Mouse (Mus musculus): ENCODE results near the gene Scd3. TPM values are rescaled to one million over a fixed set of nuclear protein-coding genes. Genes with fewer than 3 reads are reported as not detected.
A peak's percentile ranks its signal among the peaks of the same experiment; 100 is the strongest.
"Not testable (repeated sequence)": the region's sequence is repeated elsewhere in the genome, so short reads cannot be mapped to it uniquely, and the experiment has no call there.

Scd3 gene
- polyA plus RNA-seq, 1 experiment from 2014 or later, result not detected

DNA sequence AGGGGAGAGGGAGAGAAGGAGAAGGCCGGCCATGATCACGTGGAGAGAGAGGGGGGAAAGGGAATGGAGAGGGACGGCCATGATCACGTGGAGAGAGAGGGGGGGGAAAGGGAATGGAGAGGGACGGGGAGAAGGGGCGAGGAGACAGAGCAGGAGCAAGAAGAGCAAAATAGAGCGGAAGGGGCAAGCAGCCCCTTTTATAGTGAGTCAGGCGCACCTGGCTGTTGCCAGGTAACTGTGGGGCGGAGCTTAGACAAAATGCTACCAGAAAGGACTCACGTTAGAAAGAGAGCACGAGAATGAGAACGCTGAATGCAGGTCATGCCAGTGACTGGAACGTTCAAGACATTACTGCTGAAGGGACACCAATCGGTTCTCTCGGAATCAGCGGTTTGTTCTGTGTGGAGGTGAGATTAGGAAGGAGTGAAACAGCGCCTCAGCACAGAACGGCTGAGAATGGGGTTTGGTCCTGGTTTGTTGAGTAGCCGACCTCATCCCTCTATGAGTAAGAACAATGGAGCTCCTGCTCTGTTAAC is 34.5 kb downstream of the Scd3 start:
- no peaks in the 10 kb centered on the region for H3K9me3 ChIP-seq (replicated peaks)

DNA sequence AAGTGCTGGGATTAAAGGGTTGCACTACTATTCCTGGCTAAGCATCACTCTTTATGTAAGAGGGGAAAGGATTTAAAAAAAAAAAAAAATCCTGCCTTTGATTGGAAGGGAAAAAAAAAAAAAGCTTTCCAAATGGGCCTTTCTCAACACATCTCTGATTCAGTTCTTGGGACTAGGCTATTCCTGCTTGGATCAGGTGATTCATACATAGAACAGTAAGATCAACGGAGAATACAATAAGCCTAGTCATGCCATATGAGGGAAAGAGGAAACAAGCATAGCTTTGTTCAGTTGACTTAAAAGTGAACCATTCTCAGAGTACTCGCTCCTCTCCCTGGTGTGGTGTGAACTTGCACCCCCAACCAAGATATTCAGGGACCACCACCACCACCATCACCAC is 35.8 kb downstream of the Scd3 start:
- no peak for ATAC-seq (ENCODE audit: insufficient number of reproducible peaks, low FRiP score)
- Histone ChIP-seq H3K9me3 (replicated peaks) (no peaks in the 10 kb centered on the region), H3K36me3 (no peaks in the 10 kb centered on the region), H3K9ac (no peak overlapping the region), H3K4me1 (replicated peaks) (no peaks in the 10 kb centered on the region; the same call in 1 of the 2 replicates), H3K4me2 (no peak overlapping the region), H3K27ac (ENCODE audit: poor library complexity, severe bottlenecking) (no peak overlapping the region), H3K27me3 (replicated peaks) (peaks cover 7% of the 10 kb centered on the region), H3K4me3 (no peak overlapping the region)
- 72% methylated on average over 2 of the region's 2 CpGs for WGBS

More for the DNA sequence above, 34.5 kb downstream of the Scd3 start:
- H3K4me3 ChIP-seq, result peak overlapping the region; percentile 27
- H3K4me1 ChIP-seq (replicated peaks), result no peaks in the 10 kb centered on the region; the same call in 1 of the 2 replicates
- H3K27ac ChIP-seq (ENCODE audit: poor library complexity, severe bottlenecking), result no peak overlapping the region
- H3K9ac ChIP-seq, result no peak overlapping the region
- no peak for ATAC-seq (ENCODE audit: insufficient number of reproducible peaks, low FRiP score)
- peak overlapping the region; percentile 65 for H3K4me2 ChIP-seq
- WGBS, result 12% methylated on average over 19 of the region's 19 CpGs
- H3K27me3 ChIP-seq (replicated peaks), result peaks cover 6% of the 10 kb centered on the region; the same call in 1 of the 2 replicates
- no peaks in the 10 kb centered on the region for H3K36me3 ChIP-seq

DNA sequence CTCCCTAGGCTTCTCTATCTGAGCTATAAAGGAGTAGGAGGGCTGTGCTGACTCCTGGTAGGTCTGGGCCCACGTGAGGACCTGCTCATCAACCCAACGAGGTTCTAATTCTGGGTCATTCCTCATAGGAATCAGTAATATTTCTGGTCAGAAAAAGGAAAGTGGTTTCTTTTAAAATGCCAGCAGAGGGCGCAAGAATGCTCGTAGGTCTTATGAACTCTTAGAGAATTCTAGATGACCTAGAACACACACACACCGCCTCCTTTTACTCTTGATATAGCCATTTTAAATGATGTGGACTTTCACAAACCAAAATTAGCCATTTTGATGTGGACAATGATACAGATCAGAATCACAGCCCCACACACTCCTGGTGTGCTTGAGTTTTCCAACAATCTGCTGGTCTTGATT is 42.7 kb downstream of the Scd3 start:
- H3K4me2 ChIP-seq, result peak overlapping the region; percentile 82
- H3K27ac ChIP-seq (ENCODE audit: poor library complexity, severe bottlenecking), result no peak overlapping the region
- no peaks in the 10 kb centered on the region for H3K36me3 ChIP-seq
- no peak overlapping the region for H3K4me3 ChIP-seq
- 10% methylated on average over 5 of the region's 5 CpGs for WGBS
- H3K4me1 ChIP-seq (replicated peaks), result peaks cover 24% of the 10 kb centered on the region
- no peaks in the 10 kb centered on the region for H3K9me3 ChIP-seq (replicated peaks)
- H3K27me3 ChIP-seq (replicated peaks), result peaks cover 4% of the 10 kb centered on the region; the same call in 1 of the 2 replicates
- no peak overlapping the region for H3K9ac ChIP-seq
- ATAC-seq (ENCODE audit: insufficient number of reproducible peaks, low FRiP score), result no peak

DNA sequence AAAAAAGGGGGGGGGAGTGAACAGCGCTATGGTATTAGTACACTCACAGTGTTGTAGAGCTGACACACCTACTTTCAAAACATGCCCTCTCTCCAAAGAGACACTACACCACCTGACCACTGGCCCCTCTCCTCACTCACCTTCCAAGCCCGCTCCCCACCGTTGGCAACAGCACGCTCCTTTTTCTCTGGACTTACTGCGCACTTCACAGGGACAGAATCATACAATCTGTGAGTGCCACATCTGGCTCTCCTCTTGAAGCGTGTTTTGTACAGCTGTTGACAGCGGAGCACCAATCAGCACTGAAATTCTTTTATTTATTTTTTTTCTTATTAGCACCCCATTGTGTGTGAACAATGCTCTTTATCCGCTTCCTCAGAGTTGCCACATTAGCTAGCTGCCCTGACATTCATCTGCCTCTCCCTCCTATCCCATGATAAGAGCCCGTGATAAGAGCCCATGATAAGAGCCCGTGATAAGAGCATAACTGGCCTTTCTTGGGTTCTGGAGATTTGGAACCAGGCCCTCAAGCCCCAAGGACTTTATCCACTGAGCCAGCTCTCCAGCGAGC is 43.4 kb downstream of the Scd3 start:
- Histone ChIP-seq H3K4me3 (no peak overlapping the region), H3K4me1 (replicated peaks) (peaks cover 24% of the 10 kb centered on the region), H3K27me3 (replicated peaks) (peaks cover 4% of the 10 kb centered on the region; the same call in 1 of the 2 replicates), H3K36me3 (no peaks in the 10 kb centered on the region), H3K27ac (ENCODE audit: poor library complexity, severe bottlenecking) (no peak overlapping the region), H3K4me2 (peak overlapping the region; percentile 82), H3K9ac (no peak overlapping the region), H3K9me3 (replicated peaks) (no peaks in the 10 kb centered on the region)
- 24% methylated on average over 11 of the region's 11 CpGs for WGBS
- ATAC-seq (ENCODE audit: insufficient number of reproducible peaks, low FRiP score), result no peak

DNA sequence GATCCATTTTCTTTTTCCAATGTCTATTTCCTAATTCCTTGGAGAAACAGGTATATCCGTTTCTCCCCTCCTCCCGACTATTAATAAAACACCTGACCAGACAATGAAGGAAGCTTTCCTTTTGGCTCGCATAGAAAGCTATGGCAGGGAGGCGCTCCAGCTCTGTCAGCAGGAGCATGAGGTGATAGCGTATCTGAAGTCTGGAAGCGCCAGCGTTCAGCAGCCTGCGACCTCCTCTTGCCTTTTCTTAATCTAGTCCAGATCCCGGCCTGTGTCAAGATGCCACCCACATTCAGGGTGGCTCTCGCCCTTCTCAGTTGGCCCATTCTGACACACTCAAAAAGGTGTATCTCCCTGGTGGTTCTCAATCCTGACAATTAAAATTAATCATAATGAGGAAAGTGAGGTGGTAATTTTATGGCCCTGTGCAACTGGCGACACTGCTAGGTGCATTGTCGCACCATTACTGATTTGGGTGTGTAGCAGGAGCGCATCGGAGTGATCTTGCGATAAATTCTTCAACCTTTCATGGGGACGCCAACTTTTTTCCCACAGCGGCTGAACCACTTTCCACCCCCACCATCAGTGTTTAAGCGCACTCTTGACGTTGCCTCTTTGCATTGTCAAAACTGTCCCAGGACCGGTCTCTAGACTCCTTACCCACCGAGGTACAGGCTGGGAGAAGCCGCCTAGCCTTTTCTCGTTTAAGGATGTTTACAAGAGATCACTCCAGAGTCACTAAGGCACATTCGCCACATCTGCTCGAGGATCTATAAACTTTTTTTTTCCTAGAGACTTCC is 44.4 kb downstream of the Scd3 start:
- Histone ChIP-seq H3K4me1 (replicated peaks) (peaks cover 24% of the 10 kb centered on the region), H3K9me3 (replicated peaks) (no peaks in the 10 kb centered on the region), H3K36me3 (no peaks in the 10 kb centered on the region), H3K27me3 (replicated peaks) (peaks cover 4% of the 10 kb centered on the region; the same call in 1 of the 2 replicates), H3K4me3 (peak overlapping the region; percentile 50), H3K27ac (ENCODE audit: poor library complexity, severe bottlenecking) (peak overlapping the region; percentile 75), H3K4me2 (peak overlapping the region; percentile 82), H3K9ac (peak overlapping the region; percentile 61)
- peak; percentile 33 for ATAC-seq (ENCODE audit: insufficient number of reproducible peaks, low FRiP score)
- 1% methylated on average over 25 of the region's 25 CpGs for WGBS

DNA sequence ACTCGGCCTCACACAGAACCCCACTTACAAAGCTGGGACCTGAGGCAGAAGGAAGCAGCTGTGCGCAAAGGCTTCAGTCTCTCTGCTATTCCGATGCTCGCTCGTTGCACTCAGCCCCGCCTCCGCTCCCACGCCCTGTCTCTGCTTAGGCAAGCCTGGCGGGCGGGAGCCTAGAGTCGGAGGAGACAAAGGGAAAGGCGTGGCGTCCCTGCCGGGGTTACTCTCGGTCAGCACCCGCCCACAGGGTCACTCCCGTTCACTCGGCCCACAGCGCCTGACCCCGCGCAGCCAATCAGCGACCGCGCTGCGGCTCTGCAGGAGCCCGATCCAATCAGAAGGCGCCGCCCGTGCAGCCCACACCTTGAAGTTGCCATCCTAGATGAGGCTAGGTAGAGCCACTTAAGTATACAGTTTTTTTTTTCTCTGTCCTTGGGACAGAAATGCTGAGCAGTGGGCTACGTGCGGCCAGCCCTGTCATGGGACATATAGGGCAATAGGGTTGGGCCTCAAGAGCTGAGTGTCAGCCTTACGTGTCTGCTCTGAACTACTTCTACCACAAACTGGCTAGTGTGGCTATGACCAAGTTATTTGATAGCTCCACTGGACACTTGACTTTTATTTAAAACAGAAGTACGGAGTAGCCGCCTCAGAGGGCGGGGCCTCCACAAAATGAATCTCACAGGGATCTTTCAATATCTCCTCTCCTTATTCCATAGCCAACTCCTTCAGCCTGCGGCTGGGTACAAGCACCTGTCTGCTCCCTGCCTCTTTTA is 45.2 kb downstream of the Scd3 start:
- no peaks in the 10 kb centered on the region for H3K9me3 ChIP-seq (replicated peaks)
- peak; percentile 99 for ATAC-seq (ENCODE audit: insufficient number of reproducible peaks, low FRiP score)
- H3K27me3 ChIP-seq (replicated peaks), result peaks cover 4% of the 10 kb centered on the region; the same call in 1 of the 2 replicates
- peak overlapping the region; percentile 50 for H3K4me3 ChIP-seq
- peaks cover 24% of the 10 kb centered on the region for H3K4me1 ChIP-seq (replicated peaks)
- H3K9ac ChIP-seq, result peak overlapping the region; percentile 61
- H3K36me3 ChIP-seq, result no peaks in the 10 kb centered on the region
- peak overlapping the region; percentile 82 for H3K4me2 ChIP-seq
- peak overlapping the region; percentile 75 for H3K27ac ChIP-seq (ENCODE audit: poor library complexity, severe bottlenecking)
- WGBS, result 4% methylated on average over 36 of the region's 36 CpGs

DNA sequence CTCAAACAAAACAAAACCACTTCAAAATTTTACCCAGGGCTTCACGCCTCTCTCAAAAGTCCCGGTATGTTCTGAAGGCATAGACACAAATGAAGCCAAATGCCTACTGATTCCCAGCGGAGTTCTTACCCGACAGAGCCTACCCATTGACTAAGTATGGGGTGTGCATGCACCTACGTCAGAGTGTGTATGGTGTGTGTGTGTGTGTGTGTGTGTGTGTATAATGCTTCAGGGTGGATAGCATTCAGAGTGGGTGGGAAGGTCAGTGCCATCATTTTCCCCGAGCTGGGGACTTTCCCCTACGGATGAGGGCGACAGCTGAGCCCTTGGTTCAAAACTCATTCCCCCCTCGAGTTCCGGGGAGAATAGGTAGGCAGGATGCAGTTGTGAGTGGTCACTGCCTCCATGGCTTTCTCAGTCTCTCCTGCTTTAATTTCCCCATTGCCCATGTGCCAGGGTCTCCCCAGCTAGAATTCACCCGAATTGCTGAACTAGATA is 45.8 kb downstream of the Scd3 start:
- peak overlapping the region; percentile 58 for H3K27ac ChIP-seq (ENCODE audit: poor library complexity, severe bottlenecking)
- peaks cover 24% of the 10 kb centered on the region for H3K4me1 ChIP-seq (replicated peaks)
- no peaks in the 10 kb centered on the region for H3K9me3 ChIP-seq (replicated peaks)
- H3K36me3 ChIP-seq, result no peaks in the 10 kb centered on the region
- 0 out of 2 replicates have a peak, but pooled peaks cover 3% of the 10 kb centered on the region for H3K27me3 ChIP-seq (replicated peaks)
- H3K4me2 ChIP-seq, result peak overlapping the region; percentile 82; the same call in 1 of the 2 replicates
- H3K4me3 ChIP-seq, result no peak overlapping the region
- ATAC-seq (ENCODE audit: insufficient number of reproducible peaks, low FRiP score), result no peak
- no peak overlapping the region for H3K9ac ChIP-seq
- 75% methylated on average over 11 of the region's 11 CpGs for whole genome bisulfite sequencing

DNA sequence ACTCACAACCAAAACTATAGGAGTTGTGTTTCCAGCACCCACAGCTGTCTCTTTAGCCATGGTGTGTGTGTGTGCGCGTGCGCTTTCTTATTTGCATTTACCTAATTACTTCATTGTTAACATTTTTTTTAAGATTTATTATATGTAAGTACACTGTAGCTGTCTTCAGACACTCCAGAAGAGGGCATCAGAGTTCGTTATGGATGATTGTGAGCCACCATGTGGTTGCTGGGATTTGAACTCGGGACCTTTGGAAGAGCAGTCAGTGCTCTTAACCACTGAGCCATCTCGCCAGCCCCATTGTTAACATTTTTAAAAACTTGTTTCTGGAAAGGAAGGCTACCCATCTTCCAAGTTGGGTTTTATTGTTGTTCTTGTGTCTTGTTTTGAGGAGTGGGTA is 48.1 kb downstream of the Scd3 start:
- not testable (repeated sequence) for H3K27me3 ChIP-seq (replicated peaks); H3K4me3 ChIP-seq; ATAC-seq (ENCODE audit: insufficient number of reproducible peaks, low FRiP score); H3K9ac ChIP-seq; H3K9me3 ChIP-seq (replicated peaks); H3K36me3 ChIP-seq; H3K27ac ChIP-seq (ENCODE audit: poor library complexity, severe bottlenecking); H3K4me2 ChIP-seq
- WGBS, result 86% methylated on average over 6 of the region's 6 CpGs
- peaks cover 21% of the 10 kb centered on the region for H3K4me1 ChIP-seq (replicated peaks)

DNA sequence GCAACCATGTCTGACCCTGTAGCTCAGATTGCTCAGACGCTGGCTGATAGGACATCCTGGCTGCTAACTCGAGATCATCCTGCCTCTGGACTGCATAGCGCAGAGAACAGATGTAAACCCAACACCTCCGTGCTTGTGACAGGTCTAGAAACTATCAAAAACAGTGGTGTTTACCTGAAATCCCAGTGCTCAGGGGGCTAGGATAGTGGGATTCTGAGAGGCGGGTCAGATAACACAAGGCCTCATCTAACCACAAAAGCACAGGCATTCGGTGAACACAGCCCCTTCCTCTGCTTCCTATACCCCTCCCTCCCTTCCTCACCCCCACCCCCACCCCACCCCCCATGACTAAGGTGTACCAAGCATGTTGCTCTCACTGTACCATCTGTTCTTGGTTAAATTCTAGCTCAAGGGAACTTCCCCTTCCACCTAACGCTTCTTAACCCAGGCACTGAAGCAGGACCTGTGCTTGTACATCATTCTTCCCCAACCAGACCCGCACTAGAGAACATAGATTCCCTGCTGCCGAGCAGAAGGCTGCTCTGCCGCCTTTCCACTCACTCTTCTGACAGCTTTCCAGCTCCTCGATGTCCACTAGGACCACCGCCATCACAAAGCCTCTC is 49.0 kb downstream of the Scd3 start:
- Histone ChIP-seq H3K9ac (no peak overlapping the region), H3K9me3 (replicated peaks) (no peaks in the 10 kb centered on the region)

DNA sequence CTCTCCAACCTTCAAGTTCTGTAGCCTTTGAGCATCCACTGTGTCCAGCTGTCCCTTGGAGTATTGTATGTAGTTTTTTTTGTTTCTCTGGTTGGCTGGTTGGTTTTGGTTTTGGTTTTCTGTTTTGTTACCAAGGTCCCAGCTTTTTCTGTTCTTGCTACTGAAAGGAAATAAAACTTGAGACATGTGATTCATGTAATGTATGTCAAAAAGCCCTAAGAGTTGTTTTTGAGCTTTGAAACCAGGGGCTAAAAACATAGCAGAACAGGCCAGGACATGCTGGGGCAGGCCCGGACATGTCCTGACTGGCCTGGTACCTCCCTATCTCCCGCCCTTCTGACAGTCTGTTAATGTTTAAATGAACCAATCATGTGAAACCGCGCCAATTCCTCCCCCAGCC is 51.0 kb downstream of the Scd3 start:
- not testable (repeated sequence) for H3K27me3 ChIP-seq (replicated peaks); H3K27ac ChIP-seq (ENCODE audit: poor library complexity, severe bottlenecking); ATAC-seq (ENCODE audit: insufficient number of reproducible peaks, low FRiP score); H3K4me3 ChIP-seq; H3K4me1 ChIP-seq (replicated peaks); H3K9ac ChIP-seq; H3K9me3 ChIP-seq (replicated peaks); H3K4me2 ChIP-seq; H3K36me3 ChIP-seq
- WGBS, result 92% methylated on average over 4 of the region's 4 CpGs

More for the DNA sequence above, 49.0 kb downstream of the Scd3 start:
- no peak for ATAC-seq (ENCODE audit: insufficient number of reproducible peaks, low FRiP score)
- Histone ChIP-seq H3K36me3 (no peaks in the 10 kb centered on the region), H3K4me2 (no peak overlapping the region), H3K4me3 (no peak overlapping the region), H3K4me1 (replicated peaks) (peaks cover 13% of the 10 kb centered on the region), H3K27ac (ENCODE audit: poor library complexity, severe bottlenecking) (no peak overlapping the region), H3K27me3 (replicated peaks) (no peaks in the 10 kb centered on the region)
- WGBS, result 67% methylated on average over 12 of the region's 12 CpGs
